Mouse (Mus musculus): ENCODE measurements around the gene Atp11a.

DNA sequence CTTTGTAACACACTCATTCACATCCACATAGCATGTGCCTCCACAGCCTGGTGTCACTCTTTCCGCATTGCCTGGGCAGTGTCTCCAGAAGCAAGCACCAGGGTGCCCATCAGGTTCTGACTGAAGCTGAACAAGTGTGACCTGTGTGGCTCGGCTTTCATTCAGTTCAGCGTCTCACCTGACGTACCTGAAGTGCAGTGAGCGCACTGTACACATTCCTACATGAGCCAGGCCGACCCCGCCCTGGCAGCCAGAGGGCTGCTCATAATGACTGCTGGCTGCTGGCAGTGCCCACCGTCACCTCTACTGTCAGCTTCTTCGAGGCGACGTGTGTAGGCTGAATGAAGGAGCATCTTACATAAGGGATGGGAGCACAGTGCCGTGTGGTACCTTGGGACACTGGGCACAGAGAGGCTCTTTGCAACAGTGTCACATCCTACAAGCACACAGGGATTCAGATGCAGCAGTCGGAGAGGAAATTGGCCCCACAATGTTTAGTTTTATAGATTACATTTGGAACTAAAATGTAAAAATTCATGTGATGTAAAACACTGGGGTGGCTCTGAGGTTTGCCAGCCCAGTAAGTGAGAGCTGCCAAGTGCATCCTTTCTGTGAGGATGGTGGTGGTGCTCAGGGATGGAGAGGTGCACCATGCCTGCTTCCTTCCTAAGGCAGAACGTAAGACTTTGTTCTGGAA lies 29.6 kb downstream of the Atp11a start:
- TF ChIP-seq ZKSCAN1 (IDR thresholded peaks at IDR 0.05; ENCODE audit: borderline replicate concordance, low read depth, low read length), result no peak
- no peak for TF ChIP-seq POLR2A (IDR thresholded peaks at IDR 0.05; ENCODE audit: low read depth, low read length)
- TF ChIP-seq USF1 (IDR thresholded peaks at IDR 0.05; ENCODE audit: low read depth, low read length), result no peak
- no peak for TF ChIP-seq EP300 (IDR thresholded peaks at IDR 0.05; ENCODE audit: low read length)
- no peak for TF ChIP-seq CTCF (conservative IDR thresholded peaks at IDR 0.05 in 1 of 2, IDR thresholded peaks at IDR 0.05 in 1 of 2; ENCODE audit: low read depth in 2 of 2, low read length in 2 of 2)
- TF ChIP-seq TBP (conservative IDR thresholded peaks at IDR 0.05; ENCODE audit: low read depth, low read length), result no peak
- no peak for TF ChIP-seq POLR2AphosphoS2 (IDR thresholded peaks at IDR 0.05; ENCODE audit: low read depth, low read length)
- no peak for TF ChIP-seq E2F4 (IDR thresholded peaks at IDR 0.05; ENCODE audit: insufficient replicate concordance, low read depth, low read length)
- TF ChIP-seq HCFC1 (IDR thresholded peaks at IDR 0.05; ENCODE audit: low read depth, low read length), result no peak
- TF ChIP-seq ZMIZ1 (IDR thresholded peaks at IDR 0.05; ENCODE audit: low read depth, low read length), result no peak
- TF ChIP-seq ZC3H11A (IDR thresholded peaks at IDR 0.05; ENCODE audit: low read depth, low read length), result no peak
- no peak for TF ChIP-seq MXI1 (IDR thresholded peaks at IDR 0.05; ENCODE audit: low read depth, low read length)
- TF ChIP-seq BHLHE40 (IDR thresholded peaks at IDR 0.05; ENCODE audit: low read depth, low read length), result no peak
